Mouse (Mus musculus) gastrocnemius, postnatal 36 days (tissue): ENCODE measurements around the gene Baz2a. TPM values are rescaled to one million over a fixed set of nuclear protein-coding genes. Genes with fewer than 3 reads are reported as not detected.
"Not testable (repeated sequence)": the region's sequence is repeated elsewhere in the genome, so short reads cannot be mapped to it uniquely, and the experiment has no call there.

Experiments used
- DNase-seq, 2 experiments: peaks; one replicate each; pipeline ENCODE4 v3.0.0; 2022
- intact Hi-C: fragments of 180-260 bp; cut with DNase I; formaldehyde crosslinking; loops from one replicate; pipeline ENCODE4 v1.15.1; 2025
- microRNA-seq, 2 experiments: library from miRNA; unstranded; fragments of <30 nt; microRNA quantifications; one replicate each; pipeline ENCODE4 v1.2.0; 2021
- total RNA-seq, 2 experiments: library from RNA; stranded (reverse); gene quantifications; 2 replicates each; pipeline ENCODE4 v1.2.3; 2021

Gene Baz2a
- total RNA-seq, 2 experiments from 2014 or later: 11.9 to 14.2 TPM

DNA sequence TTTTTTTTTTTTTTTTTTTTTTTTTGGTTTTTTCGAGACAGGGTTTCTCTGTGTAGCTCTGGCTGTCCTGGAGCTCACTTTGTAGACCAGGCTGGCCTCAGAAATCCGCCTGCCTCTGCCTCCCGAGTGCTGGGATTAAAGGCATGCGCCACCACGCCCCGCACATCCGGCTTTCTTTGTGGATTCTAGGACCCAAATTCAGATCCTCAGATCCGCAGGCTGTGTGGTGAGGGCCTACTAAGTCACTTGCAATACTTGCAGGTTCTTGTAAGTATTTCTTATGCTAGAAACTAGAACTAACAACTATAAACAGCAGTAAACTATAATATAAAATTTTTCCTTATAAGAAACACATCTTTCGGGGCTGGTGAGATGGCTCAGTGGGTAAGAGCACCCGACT lies 80.0 kb downstream of the Baz2a start:
- intact Hi-C loops, DNase-seq: not testable (repeated sequence)

DNA sequence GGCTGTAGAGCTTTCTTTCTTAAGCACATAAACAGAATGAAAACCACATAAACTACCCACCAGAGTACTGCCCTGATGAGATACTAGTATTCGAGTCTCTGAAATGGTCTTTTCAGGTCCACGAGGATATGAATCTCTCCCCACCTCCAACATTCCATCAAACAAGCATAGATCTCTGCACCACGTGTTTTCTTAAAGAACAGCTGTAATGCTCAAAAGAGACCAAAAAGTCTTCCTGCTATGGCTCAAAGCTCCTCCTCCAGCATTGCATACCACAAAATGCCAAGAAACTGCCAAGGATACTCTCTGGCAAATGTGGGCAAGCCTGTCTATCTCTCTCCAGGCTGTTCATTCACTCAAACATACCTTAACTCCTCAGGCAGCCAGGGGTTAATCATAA lies 83.9 kb downstream of the Baz2a start:
- DNase-seq: no peak
- intact Hi-C loops: no loop called here

DNA sequence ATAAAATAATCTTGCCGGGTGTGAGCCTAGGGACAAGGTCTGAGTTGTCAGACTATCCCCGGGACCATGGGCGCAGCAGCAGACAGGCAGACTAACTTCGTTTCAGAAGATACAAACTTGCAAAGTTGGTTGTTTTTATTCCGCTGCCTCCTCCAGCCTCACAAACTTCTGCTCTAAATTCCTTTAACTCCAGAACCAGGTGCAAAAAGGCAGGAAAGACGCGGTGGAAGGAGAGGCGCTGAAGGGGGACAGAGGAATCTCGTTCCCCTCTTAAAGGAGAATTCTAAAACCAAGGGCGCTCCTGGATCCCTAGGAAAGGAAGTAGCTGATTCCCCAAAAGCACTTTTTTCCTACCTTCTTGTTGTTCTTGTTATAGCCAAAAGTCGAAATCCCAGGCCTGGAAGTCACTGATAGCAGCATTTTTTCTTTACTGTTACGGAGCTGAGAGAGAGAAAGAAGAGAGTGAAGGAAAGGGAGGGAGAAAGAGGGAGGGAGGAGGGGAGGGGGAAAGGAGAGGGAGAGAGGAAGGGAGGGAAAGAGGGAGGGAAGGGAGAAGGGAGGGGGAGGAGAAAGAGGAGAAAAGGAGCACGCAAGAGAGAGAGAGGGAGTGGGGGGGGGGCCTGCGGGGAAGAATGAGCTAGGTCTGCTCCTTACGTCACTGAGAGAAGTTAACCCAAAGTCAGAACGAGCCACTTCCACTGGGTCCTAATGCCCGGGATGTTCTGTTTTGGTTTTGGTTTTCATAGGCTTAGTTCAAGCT lies 84.8 kb downstream of the Baz2a start:
- intact Hi-C loops: no loop called here
- peak in 1 of 2 experiments; percentile 60 for DNase-seq

DNA sequence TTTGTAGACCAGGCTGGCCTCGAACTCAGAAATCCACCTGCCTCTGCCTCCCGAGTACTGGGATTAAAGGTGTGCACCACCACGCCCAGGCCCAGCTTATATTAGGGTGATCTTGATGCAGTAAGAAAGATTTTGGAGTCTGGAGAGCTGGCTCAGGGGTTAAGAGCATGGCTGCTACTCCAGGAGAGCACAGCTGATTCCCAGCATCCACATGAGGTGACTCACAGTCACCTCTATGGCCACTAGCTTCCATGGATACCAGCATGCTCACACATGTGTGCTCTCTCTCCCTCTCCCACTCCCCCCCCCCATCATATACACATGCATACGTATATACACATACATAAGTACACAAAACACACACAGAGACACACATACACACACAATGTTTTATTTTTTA lies 85.9 kb downstream of the Baz2a start:
- DNase-seq: no peak
- intact Hi-C loops: no loop called here

Small RNAs within 50 kb of the gene (microRNA-seq; reads per million reads assigned to microRNA genes)
- gene Mir677: 27.9 to 30.4 reads per million in 2 experiments

Other genes with a start within 250 kb of the Baz2a start
- not detected for gene Rdh19, start 241.6 kb upstream of the Baz2a start, total RNA-seq
- gene Rdh16f2, start 225.1 kb upstream of the Baz2a start, total RNA-seq: not detected
- gene Rdh7, start 202.8 kb upstream of the Baz2a start, total RNA-seq: not detected
- not detected for gene Sdr9c7, start 193.1 kb upstream of the Baz2a start, total RNA-seq
- not detected for gene Hsd17b6, start 84.0 kb upstream of the Baz2a start, total RNA-seq
- 1 to 10 TPM in 1 of 2 experiments, under 1 TPM in 1; 0.71 to 1.1 TPM for gene Prim1, start 76.4 kb upstream of the Baz2a start, total RNA-seq
- 100 to 1,000 TPM; 318 to 407 TPM for gene Naca, start 56.0 kb upstream of the Baz2a start, total RNA-seq
- 10 to 100 TPM; 56.6 to 60.7 TPM for gene Ptges3, start 32.6 kb upstream of the Baz2a start, total RNA-seq
- gene Atp5b, start 8.3 kb upstream of the Baz2a start, total RNA-seq: 1,000 to 10,000 TPM; 3,740 to 3,926 TPM
- 10 to 100 TPM; 53.4 to 58.1 TPM for gene Rbms2, start 88.7 kb downstream of the Baz2a start, total RNA-seq
- gene Gls2, start 102.9 kb downstream of the Baz2a start, total RNA-seq: under 1 TPM; 0.35 to 0.59 TPM
- gene Spryd4, start 120.2 kb downstream of the Baz2a start, total RNA-seq: 10 to 100 TPM; 31.8 to 32.3 TPM
- not detected for gene Mip, start 134.3 kb downstream of the Baz2a start, total RNA-seq
- gene Timeless, start 140.5 kb downstream of the Baz2a start, total RNA-seq: 1 to 10 TPM; 1.7 to 2.2 TPM
- gene Apon, start 162.5 kb downstream of the Baz2a start, total RNA-seq: not detected
- gene Apof, start 177.1 kb downstream of the Baz2a start, total RNA-seq: not detected
- gene Stat2, start 179.0 kb downstream of the Baz2a start, total RNA-seq: 1 to 10 TPM; 3.2 to 3.9 TPM
- gene Il23a, start 207.2 kb downstream of the Baz2a start, total RNA-seq: not detected
- 1 to 10 TPM; 4.4 to 5.6 TPM for gene Pan2, start 211.8 kb downstream of the Baz2a start, total RNA-seq
- gene Cnpy2, start 230.9 kb downstream of the Baz2a start, total RNA-seq: 10 to 100 TPM; 41.6 to 45.4 TPM
- 100 to 1,000 TPM; 586 to 610 TPM for gene Cs, start 246.2 kb downstream of the Baz2a start, total RNA-seq